Mouse (Mus musculus): ENCODE data around the gene Gm43720.

DNA sequence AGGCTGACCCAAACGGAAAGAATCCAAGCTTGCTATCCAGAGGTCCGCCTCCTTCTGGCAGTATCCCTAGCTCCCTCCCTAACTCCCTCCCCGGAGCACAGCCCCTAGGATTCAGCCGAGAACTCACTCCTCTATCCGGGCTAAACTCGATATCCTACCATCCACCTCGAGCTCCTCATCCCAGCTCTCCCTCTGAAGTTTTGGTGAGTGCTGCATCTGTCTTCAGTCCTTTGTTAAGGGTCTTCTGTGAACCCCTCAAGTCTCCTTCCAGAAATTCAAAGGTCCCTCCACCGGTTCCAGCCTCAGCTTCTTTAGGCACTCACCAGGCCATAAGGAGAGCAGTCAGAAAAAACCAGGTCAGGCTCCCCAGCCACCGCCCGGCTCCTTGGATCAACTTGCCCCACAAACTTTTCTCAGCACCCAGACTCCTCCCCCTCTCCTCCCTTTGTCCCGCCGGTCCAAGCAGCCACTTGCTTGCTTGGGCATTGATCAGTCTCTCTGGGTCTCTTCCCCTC is 7.3 kb downstream of the Gm43720 start, which contains the start of gene Gal3st4:
- TF ChIP-seq CTCF (IDR thresholded peaks at IDR 0.05; ENCODE audit: low read depth) = no peak
- TF ChIP-seq EP300 (IDR thresholded peaks at IDR 0.05; ENCODE audit: low read depth) = no peak

Data from liver, postnatal 0 days (tissue).